Mouse (Mus musculus) kidney, adult 2 months (tissue): ENCODE results near the gene Nr6a1.

ENCODE experiments used
- CTCF ChIP-seq: fragments of 200-500 bp; conservative IDR thresholded peaks from 2 replicates; pipeline ENCODE4 v1.5.1; 2011; ENCODE audit warnings: low read depth, mild to moderate bottlenecking, control low read depth, low read length, moderate library complexity, mixed read lengths; ENCODE audit not compliant: insufficient read depth, insufficient read length
- POLR2A ChIP-seq: fragments of 200-500 bp; IDR thresholded peaks from one replicate; pipeline ENCODE4 v1.6.1; 2011; ENCODE audit warnings: low read depth, low read length, control low read depth

GRCm38 (mm10) chr2:38718676-38719075 lies 208.8 kb downstream of the Nr6a1 start:
- TF ChIP-seq CTCF: no peak
- TF ChIP-seq POLR2A: no peak
